ENCODE assay signal across 12 mouse cellular contexts in the genomic region with DNA sequence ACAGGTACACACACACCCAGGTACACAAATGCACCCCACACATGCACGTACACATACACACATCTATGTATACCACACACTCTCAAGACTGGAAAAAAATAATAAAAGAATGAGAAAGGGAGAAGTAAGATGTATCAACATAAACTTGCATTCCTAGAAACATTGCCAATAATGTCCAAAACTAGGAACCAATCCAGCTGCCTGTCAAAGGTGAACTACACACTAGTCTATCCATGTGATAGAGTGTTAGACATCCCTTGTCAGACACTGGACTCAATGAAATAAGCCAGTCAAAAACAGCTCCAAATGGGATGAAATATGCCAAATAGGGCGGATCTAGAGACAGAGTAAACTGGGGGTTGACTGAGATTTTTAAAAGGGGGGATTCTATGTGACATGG.
"Had no signal": no experiment of that assay in that cellular context is flagged by ENCODE, and none has a peak within 500 bp of the region (broad histone marks: within the 10 kb centered on the region; RNA-seq: fewer than 3 reads in every experiment).

No protein-coding gene starts in this region.

- H3K4me1 ChIP-seq: liver, embryonic 12.5 days; liver, embryonic 15.5 days; midbrain, embryonic 13.5 days had no signal

- H3K27ac ChIP-seq: kidney, postnatal 0 days; layer of hippocampus, adult 2 months; liver, embryonic 12.5 days; liver, embryonic 15.5 days; macrophage; midbrain, embryonic 13.5 days had no signal

- H3K9me3 ChIP-seq: liver, embryonic 12.5 days; liver, embryonic 15.5 days; midbrain, embryonic 13.5 days had no signal

- H3K4me3 ChIP-seq: layer of hippocampus, adult 2 months; liver, embryonic 12.5 days; liver, embryonic 15.5 days; midbrain, embryonic 13.5 days had no signal

- H3K9ac ChIP-seq: liver, embryonic 12.5 days; liver, embryonic 15.5 days; midbrain, embryonic 13.5 days had no signal

- DNase-seq: kidney, adult 18-20 months; kidney, postnatal 25 days; layer of hippocampus, adult 9-11 months; lung, adult 18-20 months; thymus, postnatal 25 days had no signal

- H3K27me3 ChIP-seq: liver, embryonic 12.5 days; liver, embryonic 15.5 days; midbrain, embryonic 13.5 days had no signal

- ATAC-seq: intestine, embryonic 16.5 days; liver, embryonic 12.5 days; midbrain, embryonic 13.5 days had no signal

- H3K36me3 ChIP-seq: liver, embryonic 12.5 days; liver, embryonic 15.5 days; midbrain, embryonic 13.5 days had no signal

- H3K4me2 ChIP-seq: liver, embryonic 12.5 days; liver, embryonic 15.5 days; midbrain, embryonic 13.5 days had no signal
